Mouse (Mus musculus) CD8-positive naive resting alpha-beta T cell, adult 2 months (primary cell): ENCODE results near the gene Ldhc.
"Not testable (repeated sequence)": the region's sequence is repeated elsewhere in the genome, so short reads cannot be mapped to it uniquely, and the experiment has no call there.

Source experiments
- DNase-seq, 2 experiments: peaks; one replicate each; pipeline ENCODE4 v3.0.0; 2022; ENCODE audit warnings: low read depth in 2 of 2, low spot score in 2 of 2

The Ldhc gene

GRCm38 (mm10) chr7:46860996-46861395, at the start of gene Ldhc:
Ldhc (plus strand) TSS chr7:46861203.
- DNase-seq: no peak

DNA sequence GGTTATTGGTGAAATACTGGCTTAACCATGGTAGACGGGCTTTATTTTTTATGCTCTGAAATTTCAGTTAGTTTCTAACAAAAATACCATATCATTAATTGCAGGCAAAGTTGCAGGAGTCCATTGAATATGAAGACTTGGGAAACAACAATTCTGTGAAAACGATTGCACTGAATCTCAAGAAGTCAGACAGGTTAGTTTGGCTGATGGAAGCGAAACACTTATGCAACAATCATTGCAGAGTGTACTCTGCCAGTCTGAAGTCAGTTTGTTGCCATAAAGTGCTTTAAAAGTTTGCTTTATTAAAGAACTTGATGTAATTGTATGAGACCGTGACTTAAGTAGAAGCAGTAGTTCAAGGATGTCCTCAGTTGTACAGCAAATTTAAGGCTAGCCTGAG, 47.0 kb upstream of the Ldhc start:
- DNase-seq: no peak

- DNase-seq: not testable (repeated sequence)
These were observed 39.9 kb upstream of the Ldhc start for GRCm38 (mm10) chr7:46820876-46821632.

DNA sequence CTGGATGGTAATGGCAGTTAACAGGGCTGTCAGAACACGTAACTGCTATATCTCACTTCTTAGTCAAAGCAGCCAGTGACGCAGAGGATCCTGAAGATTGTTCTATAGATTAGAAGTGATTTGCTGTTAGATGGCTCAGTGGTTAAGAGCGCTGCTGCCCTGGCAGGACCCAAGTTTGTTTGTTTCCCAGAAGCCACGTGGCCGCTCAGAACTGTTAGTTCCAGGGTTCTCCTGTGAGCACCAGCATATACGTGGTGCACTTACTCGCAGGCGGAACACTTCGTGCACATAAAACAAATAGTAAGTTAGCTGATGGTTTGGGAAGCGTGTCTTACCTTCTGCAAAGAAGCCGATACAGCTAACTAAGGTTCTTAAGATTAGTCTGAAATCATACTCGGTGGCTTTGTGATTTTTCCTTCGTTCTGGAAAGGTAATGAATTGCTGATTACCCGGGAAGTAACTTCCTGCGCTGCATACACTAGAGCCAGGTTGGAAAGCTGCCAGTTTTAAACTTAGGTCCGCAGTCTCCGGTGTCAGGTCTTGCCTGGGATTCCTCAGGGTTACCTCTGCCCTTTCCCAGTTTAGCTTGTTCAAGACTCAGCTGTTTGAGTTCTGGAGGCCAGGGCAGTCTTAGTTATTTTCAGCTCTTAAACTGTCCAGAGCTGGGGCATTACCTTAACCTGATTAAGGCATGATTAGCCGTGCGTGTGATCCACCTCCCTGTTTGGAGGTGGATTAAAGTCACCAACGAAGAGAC, 33.8 kb upstream of the Ldhc start:
- DNase-seq: no peak

DNA sequence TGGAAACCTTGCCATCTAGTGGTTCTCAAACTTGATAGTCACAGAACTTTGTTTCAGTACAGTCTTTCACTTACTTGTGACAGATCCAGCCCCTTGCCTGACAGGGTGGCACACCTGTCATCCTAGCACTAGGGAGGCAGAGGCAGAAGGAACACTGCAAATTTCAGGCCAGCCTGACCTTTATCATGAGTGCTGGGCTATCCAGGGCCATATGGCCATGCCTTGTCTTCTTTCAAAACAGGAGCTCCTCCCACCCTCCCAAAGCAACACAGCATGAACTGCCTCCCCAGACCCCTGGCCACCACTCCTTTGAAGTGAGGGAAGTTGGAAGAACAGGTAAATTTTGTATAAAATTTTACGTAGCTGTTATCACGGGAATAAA, 33.2 kb upstream of the Ldhc start:
- DNase-seq: no peak

DNA sequence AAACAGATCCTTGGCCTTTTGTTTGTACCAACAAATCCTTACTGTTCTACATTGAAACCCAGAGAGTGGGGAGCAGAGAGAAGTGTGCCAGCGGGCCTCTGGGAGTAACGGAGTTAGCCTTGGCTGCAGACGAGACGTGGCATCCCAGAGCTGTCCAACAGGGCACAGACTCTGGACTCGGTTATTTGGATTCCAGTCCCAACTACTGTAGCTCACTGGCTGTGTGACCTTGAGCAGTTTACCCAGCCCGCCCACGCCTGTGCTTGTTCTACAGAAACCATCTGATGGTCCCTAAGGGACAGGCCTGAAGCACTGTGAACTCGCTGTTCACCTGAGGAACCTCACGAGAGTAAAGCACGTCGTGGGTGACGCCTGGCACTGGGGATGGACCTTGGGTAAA, 31.1 kb upstream of the Ldhc start:
- DNase-seq: no peak

DNA sequence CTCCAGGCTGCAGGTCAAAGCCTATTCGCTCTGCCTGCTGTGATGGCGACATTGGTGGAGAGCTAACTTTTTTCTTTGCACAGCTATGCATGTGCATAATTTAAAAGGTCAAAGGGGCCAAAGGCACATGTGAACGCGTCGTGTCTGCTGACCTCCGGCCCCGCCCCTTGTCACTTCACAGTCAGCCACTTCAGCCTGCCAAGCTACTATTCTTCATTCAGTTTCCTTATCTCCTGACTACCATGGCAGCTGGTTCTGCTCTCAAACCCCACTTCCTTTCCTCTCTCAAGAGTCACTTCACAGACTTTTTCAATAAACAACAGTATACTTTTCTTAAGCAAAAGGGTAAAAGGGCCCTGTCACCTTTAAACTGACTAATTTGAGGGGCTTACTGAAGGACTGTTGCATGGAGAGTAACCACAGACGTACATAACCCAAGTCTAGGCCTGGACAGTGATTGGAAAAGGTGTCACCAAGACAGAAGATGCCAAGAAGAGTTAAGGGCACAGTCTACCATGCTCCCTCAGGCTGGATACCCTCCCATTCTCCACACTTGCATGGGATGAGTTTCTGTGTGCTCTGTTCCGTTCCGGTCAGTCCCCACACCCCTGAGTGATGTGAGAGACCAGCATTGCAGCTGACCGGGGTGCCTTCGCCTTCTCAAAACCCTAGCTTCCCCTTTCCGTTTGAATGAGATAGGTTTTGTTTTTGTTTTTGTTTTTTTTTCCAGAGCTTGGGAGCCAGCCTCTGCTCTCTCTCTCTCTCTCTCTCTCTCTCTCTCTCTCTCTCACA, 30.0 kb upstream of the Ldhc start:
- no peak for DNase-seq

- DNase-seq: no peak
These were observed 29.3 kb upstream of the Ldhc start for GRCm38 (mm10) chr7:46831693-46832092.

- not testable (repeated sequence) for DNase-seq
These were observed 28.7 kb upstream of the Ldhc start for GRCm38 (mm10) chr7:46832112-46832810.

- DNase-seq: peak; percentile 18 to 33
These were observed 27.7 kb upstream of the Ldhc start for GRCm38 (mm10) chr7:46833266-46833665.

DNA sequence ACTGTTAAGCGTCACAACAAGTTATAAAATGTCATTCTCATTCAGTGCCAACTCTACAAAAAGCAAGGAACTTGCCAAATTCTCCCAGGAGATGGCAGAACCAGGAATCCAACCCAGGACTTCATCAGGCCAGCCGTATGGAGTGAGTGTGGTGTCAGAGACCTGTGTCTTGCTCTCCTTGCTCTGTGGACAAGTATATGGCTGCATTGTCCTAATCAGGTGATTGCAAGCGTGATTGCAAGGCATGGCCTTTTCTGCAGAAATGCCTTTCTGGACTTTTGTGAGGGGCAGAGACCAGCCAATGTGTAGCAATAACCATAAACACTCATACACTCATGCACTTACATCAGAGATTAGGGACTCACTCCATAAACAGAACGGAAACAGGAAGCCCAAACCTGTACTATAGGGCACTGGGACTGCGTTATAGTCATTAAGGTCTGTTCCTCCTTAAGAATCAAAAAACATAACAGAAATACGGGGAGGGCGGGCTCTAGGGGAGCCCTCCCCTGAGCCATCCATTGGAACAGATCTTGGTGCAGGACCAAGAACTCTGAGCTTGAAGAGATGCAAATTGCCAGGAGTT, 27.2 kb upstream of the Ldhc start:
- DNase-seq: no peak

DNA sequence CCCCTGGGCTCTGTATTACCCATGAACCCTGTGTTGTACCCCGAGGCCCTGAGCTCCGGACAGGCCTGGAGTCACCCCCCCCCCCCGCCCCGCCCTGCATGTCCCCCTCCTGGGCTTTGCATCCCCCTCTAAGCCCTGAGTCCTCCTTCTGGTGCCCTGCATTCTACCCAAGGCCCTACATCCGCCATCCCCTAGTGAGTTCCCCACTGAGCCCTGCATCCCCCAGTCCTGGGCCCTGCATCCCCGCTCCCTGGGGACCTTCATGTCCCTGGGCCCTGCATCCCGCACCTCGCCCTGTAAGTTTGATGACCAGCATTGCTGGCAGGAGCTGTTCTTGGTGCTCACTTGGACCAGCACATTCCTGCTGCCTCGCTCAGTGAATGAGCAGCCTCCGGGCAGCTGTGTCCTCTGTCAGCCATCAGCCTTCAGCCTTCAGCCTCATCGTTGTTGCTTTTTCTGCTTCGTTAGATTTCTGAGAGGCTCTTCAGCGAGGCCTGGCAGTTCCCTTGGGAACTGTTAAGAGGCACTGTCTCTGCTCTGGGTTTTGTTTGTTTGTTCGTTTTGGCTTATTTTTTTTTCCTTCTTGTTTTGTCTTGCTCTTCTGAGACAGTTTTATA, 25.9 kb upstream of the Ldhc start:
- DNase-seq: no peak

GRCm38 (mm10) chr7:46836357-46836756, 24.6 kb upstream of the Ldhc start:
- DNase-seq: no peak

DNA sequence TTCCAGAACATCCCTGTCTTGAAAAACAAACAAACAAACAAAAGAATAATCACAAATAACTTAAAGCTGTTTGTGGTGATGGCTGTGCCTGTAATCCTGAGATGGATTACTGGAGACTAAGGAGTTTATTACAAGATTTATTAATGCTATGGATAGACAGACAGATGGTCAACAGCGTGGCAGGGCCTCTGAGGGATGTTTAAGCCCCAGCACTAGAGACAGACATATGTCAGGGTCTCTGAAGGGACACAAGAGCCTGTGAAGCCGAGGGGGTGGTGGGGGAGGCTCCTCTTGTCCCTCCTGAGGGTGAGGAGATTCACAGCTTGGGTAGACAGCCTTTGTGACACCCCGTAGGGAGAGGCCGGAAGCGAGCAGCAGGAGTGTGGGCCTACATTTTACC, 23.9 kb upstream of the Ldhc start:
- no peak for DNase-seq

GRCm38 (mm10) chr7:46838104-46838671, 22.8 kb upstream of the Ldhc start:
- no peak for DNase-seq

GRCm38 (mm10) chr7:46838891-46839302, 22.1 kb upstream of the Ldhc start:
- DNase-seq: peak; percentile 41 to 45

- DNase-seq: no peak
These were observed 21.6 kb upstream of the Ldhc start for GRCm38 (mm10) chr7:46839446-46839845.

- DNase-seq: no peak
These were observed 21.1 kb upstream of the Ldhc start for GRCm38 (mm10) chr7:46839861-46840260.

DNA sequence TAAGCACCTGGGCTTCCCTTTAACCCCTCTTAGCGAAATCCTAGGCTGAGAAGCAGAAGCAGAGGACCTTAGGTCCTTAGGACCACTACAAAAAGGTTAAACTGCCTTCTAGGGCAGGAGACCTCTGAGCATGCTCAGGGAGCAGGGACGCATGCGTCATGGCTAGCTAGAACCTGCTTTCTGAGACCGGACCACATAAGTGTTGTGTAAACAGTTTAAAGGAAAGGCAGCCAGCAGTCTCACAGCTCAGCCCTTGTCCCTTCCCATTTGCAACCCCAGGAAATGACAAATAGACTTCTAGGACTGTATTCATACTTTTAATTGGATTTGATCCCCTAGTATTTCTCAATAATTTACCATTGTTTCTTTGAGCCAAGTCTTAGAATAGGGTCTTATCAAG, 20.7 kb upstream of the Ldhc start:
- DNase-seq: no peak
